Mouse (Mus musculus) midbrain, postnatal 0 days (tissue): ENCODE results near the gene Slc5a6. TPM values are rescaled to one million over a fixed set of nuclear protein-coding genes. Genes with fewer than 3 reads are reported as not detected.
"Not testable (repeated sequence)": the region's sequence is repeated elsewhere in the genome, so short reads cannot be mapped to it uniquely, and the experiment has no call there.

Source experiments
- ATAC-seq: fragments of 200-750 bp; cut with Nextera tagmentation; 2 replicates; pipeline ENCODE4 v1.8.0; 2017; ENCODE audit warnings: moderate number of reproducible peaks, mild to moderate bottlenecking, moderate TSS enrichment, moderate library complexity; ENCODE audit not compliant: low FRiP score
- DNase-seq: peaks from one replicate; pipeline ENCODE4 v3.0.0-alpha.2; 2015; ENCODE audit warnings: low spot score
- H3K27ac ChIP-seq: fragments of 300-500 bp; sonication (generic); 2 replicates; pipeline ENCODE4 v1.5.1; 2014; ENCODE audit warnings: low read depth, mild to moderate bottlenecking, low read length, mixed read lengths
- H3K27me3 ChIP-seq: fragments of 300-500 bp; sonication (generic); 2 replicates; pipeline ENCODE4 v1.6.1; 2014; ENCODE audit warnings: low read length, control low read depth, mixed read lengths; ENCODE audit not compliant: insufficient read depth
- H3K36me3 ChIP-seq: fragments of 300-500 bp; sonication (generic); 2 replicates; pipeline ENCODE4 v1.6.1; 2014; ENCODE audit warnings: low read length, control low read depth, mixed read lengths; ENCODE audit not compliant: insufficient read depth
- H3K4me1 ChIP-seq: fragments of 300-500 bp; sonication (generic); 2 replicates; pipeline ENCODE4 v1.6.1; 2014; ENCODE audit warnings: mild to moderate bottlenecking, control low read depth, antibody characterized with exemption, low read length, mixed read lengths; ENCODE audit not compliant: insufficient read depth
- H3K4me2 ChIP-seq: fragments of 300-500 bp; sonication (generic); 2 replicates; pipeline ENCODE4 v1.6.1; 2014; ENCODE audit warnings: low read depth, mild to moderate bottlenecking, low read length, mixed read lengths; ENCODE audit not compliant: poor library complexity, severe bottlenecking
- H3K4me3 ChIP-seq: fragments of 300-500 bp; sonication (generic); 2 replicates; pipeline ENCODE4 v1.5.1; 2014; ENCODE audit warnings: low read depth, mild to moderate bottlenecking, low read length, moderate library complexity
- H3K9ac ChIP-seq: fragments of 300-500 bp; sonication (generic); replicated peaks from 2 replicates; pipeline ENCODE4 v1.6.1; 2014; ENCODE audit warnings: mild to moderate bottlenecking, low read length, moderate library complexity, mixed read lengths; ENCODE audit not compliant: poor library complexity, severe bottlenecking
- H3K9me3 ChIP-seq: fragments of 300-500 bp; sonication (generic); 2 replicates; pipeline ENCODE4 v1.6.1; 2016; ENCODE audit warnings: low read length, control low read depth
- CTCF ChIP-seq: IDR thresholded peaks from 2 replicates; pipeline ENCODE4 v1.5.1; 2016; ENCODE audit warnings: antibody characterized with exemption, mild to moderate bottlenecking
- WGBS: fragments of 180-500 bp; shearing (Covaris S2); extraction: QIAGEN DNeasy Blood & Tissue Kit; methylation state at CpG from one replicate; pipeline ENCODE4 v1.1.7; 2014; 5-methylcytosine and 5-hydroxymethylcytosine counted together
- polyA plus RNA-seq: library from polyadenylated mRNA; unstranded; fragments of >200 nt; fragmentation: Nextera tagmentation; extraction: Ambion mirVana; gene quantifications from 2 replicates; pipeline ENCODE4 v1.2.1, GENCODE M21; 2015
- total RNA-seq: library from RNA; depleted of rRNA; stranded (reverse); fragments of >200 nt; gene quantifications from 2 replicates; pipeline ENCODE4 v1.2.3, GENCODE M21; 2014

Gene Slc5a6
- total and polyA plus RNA-seq, 2 experiments from 2014 or later: 32.3 to 44.9 TPM

DNA sequence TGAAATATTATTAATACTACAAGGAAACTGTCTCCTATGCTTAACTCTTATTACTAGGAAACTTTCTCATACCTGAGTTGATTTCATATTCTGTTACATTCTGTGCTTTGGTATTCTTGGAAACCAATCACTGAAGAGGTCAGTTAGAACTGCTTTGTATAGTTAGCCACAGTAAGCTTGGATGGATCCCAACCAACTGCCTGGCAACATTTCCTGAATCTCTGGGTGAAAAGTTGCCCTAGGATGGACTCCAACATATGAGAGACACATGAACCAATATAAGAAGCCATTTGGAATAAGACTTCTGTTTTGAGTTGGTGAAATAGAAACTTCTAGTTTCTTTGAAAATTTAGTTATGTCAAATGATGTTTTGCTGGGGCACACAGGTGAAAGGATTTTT, 24.1 kb downstream of the Slc5a6 start:
- TF ChIP-seq CTCF: no peak
- H3K9ac ChIP-seq: no peak overlapping the region
- H3K36me3 ChIP-seq: no peaks in the 10 kb centered on the region
- no peak overlapping the region for H3K27ac ChIP-seq
- H3K9me3 ChIP-seq: no peaks in the 10 kb centered on the region
- H3K4me2 ChIP-seq: no peak overlapping the region
- ATAC-seq: no peak
- DNase-seq: no peak
- no peaks in the 10 kb centered on the region for H3K4me1 ChIP-seq
- H3K4me3 ChIP-seq: no peak overlapping the region
- no peaks in the 10 kb centered on the region for H3K27me3 ChIP-seq

DNA sequence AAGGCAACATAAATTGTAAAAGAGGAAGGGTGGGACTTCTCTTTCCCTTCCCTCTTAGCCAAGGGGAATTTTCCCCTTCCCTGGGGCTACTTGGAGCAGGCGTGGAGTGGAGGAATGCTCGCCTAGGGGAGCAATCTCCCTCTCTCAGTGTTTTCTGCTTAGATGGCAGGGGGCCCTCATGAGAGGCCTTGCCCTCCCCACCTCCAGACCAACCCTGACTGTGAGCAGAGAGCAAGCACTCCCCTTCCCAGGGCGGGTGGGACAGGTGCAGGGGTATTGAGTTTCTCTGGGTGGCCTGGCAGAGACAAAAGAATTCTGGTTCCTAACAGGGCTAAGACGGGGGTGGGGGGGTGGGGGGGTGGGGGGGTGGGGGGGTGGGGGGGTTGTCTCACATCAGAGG, 25.5 kb downstream of the Slc5a6 start:
- 6% methylated on average over 4 of the region's 4 CpGs for WGBS
- Histone ChIP-seq H3K27me3 (no peaks in the 10 kb centered on the region), H3K4me2 (no peak overlapping the region), H3K4me3 (no peak overlapping the region), H3K36me3 (no peaks in the 10 kb centered on the region), H3K4me1 (no peaks in the 10 kb centered on the region), H3K9me3 (no peaks in the 10 kb centered on the region), H3K27ac (no peak overlapping the region), H3K9ac (no peak overlapping the region)
- no peak for ATAC-seq
- no peak for DNase-seq
- no peak for TF ChIP-seq CTCF

DNA sequence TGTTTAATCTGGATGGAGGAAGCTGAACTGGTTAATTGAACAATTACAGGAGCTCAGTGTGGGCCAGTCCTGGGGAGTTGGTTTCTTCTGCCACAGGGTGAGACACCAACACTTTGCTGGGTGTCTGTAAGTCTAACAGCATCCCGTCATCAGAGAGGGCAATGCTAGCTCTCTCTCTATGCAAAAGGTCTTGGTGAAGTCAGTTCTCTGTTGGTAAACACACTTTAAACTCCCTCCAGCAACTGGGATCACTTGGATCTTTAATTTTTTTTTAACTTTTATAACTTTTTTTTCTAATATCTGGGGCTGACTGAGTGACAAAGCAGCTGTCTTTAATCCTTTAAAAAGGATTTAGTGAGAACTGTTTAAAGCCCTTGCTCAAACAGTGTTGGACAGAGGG, 26.0 kb downstream of the Slc5a6 start:
- TF ChIP-seq CTCF: no peak
- Histone ChIP-seq H3K9me3 (no peaks in the 10 kb centered on the region), H3K27me3 (no peaks in the 10 kb centered on the region), H3K4me1 (no peaks in the 10 kb centered on the region), H3K27ac (no peak overlapping the region), H3K4me3 (no peak overlapping the region), H3K4me2 (no peak overlapping the region), H3K9ac (no peak overlapping the region), H3K36me3 (no peaks in the 10 kb centered on the region)
- DNase-seq: no peak
- no peak for ATAC-seq
- 0% methylated on average over 1 of the region's 1 CpGs for WGBS

DNA sequence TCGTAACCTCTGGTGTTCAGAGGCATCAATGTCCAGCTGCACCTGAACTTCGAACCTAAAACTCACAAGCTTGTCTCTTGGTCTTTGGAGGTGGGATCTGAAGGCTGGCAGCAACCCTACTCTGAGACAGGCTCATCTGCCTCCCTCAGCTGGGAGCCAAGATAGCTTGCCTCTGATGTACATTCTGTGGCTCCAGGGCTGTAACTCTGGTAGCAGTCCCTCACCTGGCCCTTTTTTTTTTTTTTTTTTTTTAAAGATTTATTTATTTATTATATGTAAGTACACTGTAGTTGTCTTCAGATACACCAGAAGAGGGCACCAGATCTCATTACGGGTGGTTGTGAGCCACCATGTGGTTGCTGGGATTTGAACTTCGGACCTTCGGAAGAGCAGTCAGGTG, 26.9 kb downstream of the Slc5a6 start:
- DNase-seq, ATAC-seq: not testable (repeated sequence)
- WGBS: 88% methylated on average over 4 of the region's 5 CpGs

DNA sequence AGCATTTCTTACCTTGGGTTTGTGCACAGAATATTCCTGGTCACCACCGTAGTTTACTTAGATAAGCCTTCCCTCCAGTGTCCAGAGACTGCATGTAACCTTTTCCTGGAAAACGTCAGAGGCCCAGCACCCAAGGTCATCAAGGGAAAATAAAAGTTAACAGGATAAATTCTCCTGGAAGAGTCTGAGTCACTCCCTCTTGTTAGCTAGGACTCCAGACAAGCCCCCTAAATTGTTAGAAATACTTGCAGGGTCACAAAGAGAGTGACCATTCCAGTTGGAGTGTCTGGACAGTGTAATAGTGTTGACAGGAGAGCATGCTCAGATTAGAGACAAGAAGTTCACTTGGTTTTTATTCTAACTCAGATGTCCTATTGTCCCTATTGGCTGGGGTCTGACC, 32.8 kb downstream of the Slc5a6 start:
- WGBS: 83% methylated on average over 2 of the region's 2 CpGs

More for the DNA sequence above, 26.9 kb downstream of the Slc5a6 start:
- H3K4me2 ChIP-seq, H3K4me1 ChIP-seq, H3K9ac ChIP-seq, H3K36me3 ChIP-seq, H3K4me3 ChIP-seq, H3K27me3 ChIP-seq, H3K27ac ChIP-seq, H3K9me3 ChIP-seq: not testable (repeated sequence)

DNA sequence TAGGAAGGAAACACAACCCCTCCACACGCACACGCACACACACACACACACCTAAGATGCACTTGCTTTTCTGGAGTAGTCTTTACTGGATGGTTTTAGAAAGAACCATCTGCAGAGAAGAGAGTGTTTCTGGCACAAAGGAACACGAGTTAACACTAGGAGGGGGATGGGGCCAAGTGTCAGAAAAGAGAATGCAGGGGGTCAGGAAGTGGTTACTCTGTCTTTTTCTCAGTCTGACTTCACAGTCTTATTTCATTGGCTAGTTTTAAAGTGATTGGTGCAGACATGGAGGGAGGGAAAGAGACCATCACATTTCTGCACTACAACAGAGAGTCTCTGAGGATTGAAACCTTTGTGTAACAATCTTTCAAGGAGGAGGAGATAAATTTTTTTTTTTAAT, 36.0 kb downstream of the Slc5a6 start:
- Histone ChIP-seq H3K4me3 (no peak overlapping the region), H3K27ac (no peak overlapping the region), H3K36me3 (no peaks in the 10 kb centered on the region), H3K4me1 (no peaks in the 10 kb centered on the region), H3K9ac (no peak overlapping the region), H3K27me3 (no peaks in the 10 kb centered on the region), H3K9me3 (no peaks in the 10 kb centered on the region), H3K4me2 (no peak overlapping the region)
- no peak for TF ChIP-seq CTCF
- ATAC-seq (no peak), DNase-seq (no peak)
- 77% methylated on average over 3 of the region's 3 CpGs for WGBS

More for the DNA sequence above, 32.8 kb downstream of the Slc5a6 start:
- Histone ChIP-seq H3K27me3 (no peaks in the 10 kb centered on the region), H3K9ac (no peak overlapping the region), H3K9me3 (no peaks in the 10 kb centered on the region), H3K27ac (no peak overlapping the region), H3K4me3 (no peak overlapping the region), H3K36me3 (no peaks in the 10 kb centered on the region), H3K4me1 (no peaks in the 10 kb centered on the region), H3K4me2 (no peak overlapping the region)
- ATAC-seq (no peak), DNase-seq (no peak)
- no peak for TF ChIP-seq CTCF
